Mouse (Mus musculus): ENCODE results near the gene Atp8a2.
A peak's percentile ranks its signal among the peaks of the same experiment; 100 is the strongest.

Atp8a2 gene

GRCm38 (mm10) chr14:59590614-59591013 lies 606.4 kb downstream of the Atp8a2 start:
- peak; percentile 36 for DNase-seq
